Mouse (Mus musculus) inflammation-experienced regulatory T-cells, adult 6 months (primary cell): ENCODE data around the gene Limk2. TPM values are rescaled to one million over a fixed set of nuclear protein-coding genes. Genes with fewer than 3 reads are reported as not detected.

Source experiments
- ATAC-seq: one replicate; pipeline ENCODE4 v1.8.0; 2017
- polyA plus RNA-seq, 3 experiments: library from polyadenylated mRNA; unstranded; fragments of 100-300 nt; shearing (Covaris generic); gene quantifications; one replicate each; pipeline ENCODE4 v1.2.1; 2017

Limk2 gene
- polyA plus RNA-seq, 3 experiments from 2014 or later, result 84.8 to 90.3 (median 87.8) TPM

DNA sequence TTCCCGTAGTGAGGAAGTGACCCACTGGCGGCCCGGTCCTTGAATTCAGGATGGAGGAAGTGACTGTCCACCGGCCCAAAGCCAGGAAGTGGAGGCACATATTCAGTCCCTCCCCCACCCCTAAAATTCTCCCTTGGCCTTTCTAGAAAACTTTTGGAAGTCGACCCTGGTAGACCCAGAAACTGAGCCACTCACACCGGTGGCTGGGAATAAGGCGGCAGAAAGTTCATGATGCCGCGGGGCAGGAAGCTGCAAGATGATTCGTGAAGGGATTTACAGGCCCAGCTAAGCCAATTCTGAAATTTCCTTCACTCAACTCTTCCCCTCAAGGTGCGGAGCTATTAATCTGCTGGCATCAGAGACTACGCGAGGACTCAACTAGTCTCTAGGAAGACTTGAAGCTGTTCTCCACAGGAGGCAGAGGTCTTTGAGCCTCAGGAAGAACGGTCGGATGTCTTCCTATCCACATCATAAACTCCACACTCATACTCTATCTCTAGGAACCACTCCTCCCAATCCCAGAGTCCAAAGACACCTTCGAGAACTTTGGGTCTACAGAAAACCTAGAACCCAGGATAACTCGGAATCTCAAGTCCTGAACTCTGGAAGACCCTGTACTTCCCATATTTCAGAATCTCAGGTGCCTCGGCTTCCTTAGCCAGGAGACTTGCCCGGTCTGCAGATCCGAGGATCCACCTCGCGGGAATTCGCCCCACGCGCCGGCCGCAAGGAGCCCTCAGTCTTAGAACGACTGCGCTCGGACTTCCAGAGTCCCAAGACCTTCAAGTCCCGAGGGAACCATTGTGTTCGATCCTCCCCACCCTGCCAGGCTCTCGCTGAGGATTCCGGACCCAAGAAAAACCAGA, 625 bp downstream of the Limk2 start:
- no peak for ATAC-seq

DNA sequence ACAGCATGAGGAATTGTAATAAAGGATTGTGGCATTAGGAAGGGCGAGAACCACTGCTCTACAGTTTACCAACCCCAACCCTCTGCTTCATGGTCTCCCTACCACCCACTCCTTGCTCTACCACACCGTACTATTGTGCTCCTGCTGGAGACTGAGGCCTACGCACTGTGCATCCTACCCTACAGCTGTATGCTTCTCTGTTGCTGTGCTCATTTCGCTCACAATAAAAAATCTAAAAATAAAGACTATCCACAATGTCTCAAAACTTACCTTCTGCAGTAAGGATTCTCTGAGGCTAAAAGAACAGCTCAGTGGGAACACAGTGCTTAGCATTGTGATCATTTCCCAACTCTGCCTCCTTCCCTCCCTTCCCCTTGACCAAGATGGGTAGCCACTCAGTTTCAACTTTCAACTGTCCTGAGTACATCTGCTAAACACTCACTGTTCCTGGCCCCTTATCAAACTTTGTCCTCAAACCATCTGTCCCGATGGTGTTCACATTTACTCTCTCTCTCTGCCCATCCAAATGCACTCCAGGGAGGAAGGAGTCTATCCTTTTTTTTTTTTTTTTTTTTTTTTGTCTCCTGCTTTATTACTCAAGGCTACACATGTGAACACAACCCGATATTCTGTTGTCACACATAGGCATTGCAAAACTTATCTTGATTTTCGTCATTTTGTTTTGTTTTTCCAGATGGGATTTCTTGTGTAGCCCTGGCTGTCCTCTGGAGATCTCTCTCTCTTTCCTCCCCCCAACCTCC, 4.5 kb downstream of the Limk2 start:
- no peak for ATAC-seq

DNA sequence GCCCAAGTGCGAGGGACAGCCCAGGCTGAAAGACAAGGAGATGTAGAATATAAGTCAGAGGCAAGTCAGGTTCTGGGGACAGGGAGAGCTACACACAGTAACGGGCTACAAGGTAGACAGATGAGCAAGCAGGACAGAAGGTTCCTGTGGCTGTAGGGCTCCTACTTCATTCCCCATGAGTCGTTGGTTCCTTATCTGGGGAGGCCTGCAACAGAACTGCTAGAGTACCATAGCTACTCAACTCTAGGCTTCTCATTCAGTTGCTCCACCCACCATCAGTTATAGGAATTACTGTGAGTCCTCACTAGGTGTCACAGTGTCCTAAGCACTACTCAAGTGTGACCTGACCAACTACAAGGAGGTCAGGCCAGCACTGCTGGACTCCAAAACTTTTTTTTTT, 6.0 kb downstream of the Limk2 start:
- ATAC-seq, result no peak

DNA sequence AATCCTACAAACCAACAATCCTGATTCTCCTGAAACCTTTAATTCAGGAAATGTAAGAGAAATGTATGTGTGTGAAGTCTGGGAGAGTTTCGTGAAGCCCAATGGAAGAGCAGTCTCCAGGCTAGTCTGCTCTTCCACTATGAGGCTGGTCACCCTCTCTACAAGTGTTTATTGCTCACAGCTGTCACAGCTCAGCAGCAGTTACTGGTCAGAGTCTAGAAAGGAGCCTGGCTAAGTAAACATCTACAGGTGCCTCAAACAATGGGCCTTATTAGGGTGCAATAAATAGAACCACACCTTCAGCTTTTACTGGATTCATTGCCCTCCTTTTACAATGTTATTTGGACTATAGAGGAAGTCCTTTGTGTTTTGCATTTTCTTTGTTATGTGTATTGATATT, 10.7 kb downstream of the Limk2 start:
- no peak for ATAC-seq

DNA sequence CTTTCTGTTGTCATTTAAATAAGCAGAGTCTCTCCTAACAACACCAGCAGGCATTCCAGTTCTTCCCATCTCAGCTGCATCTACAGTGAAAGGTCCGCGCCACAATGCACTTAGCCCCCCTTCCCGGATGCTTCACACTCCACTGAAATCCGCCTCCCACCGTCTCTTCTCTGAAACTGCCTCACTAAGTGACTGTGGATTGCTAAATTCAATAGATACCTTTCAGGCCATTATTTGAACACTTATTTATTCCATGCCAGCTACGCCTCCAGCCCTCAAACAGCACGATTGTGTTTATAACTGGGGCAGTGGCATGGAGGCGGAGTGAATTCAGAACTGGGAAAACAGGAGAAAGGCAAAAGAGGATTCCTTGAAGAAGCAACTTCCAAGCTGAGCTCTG, 12.4 kb downstream of the Limk2 start:
- no peak for ATAC-seq

DNA sequence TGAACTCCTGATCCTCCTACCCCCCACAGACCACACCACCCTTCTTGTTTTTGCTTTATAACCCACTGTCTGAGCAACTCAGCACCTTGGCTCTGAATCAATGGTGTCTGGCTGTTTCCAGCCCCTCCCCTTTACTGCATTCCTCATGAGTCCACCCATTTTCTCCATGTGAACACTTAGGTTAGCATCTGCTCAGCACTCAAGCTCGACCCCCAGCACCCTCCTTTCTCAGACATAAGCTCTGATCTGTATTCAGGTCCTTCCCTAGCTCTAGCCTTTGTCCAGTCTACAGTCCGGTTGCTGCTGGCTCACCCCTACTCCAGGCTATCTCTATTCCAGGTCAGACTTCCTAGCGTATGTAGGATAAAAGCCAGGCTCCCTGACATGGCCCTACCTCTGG, 12.9 kb downstream of the Limk2 start:
- ATAC-seq, result no peak

DNA sequence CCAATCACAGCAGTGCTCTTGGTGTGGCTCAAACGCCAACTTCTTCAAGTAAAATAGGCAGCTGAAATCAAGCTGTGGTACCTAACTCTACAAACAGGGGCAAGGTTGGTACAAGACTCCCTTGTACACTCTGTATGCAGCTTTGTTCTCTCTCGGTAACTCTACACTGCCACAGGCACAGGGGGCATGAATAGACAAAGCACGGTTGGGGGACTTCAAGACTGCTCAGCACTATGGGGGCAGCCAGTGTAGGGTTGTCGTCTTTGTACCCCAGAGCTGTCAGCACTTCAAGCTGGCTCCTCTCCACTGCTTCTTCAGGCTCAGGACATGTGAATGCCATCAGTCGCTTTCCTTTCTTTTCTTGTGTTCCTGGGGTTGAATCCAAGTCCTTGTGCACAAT, 14.5 kb downstream of the Limk2 start:
- ATAC-seq, result no peak

DNA sequence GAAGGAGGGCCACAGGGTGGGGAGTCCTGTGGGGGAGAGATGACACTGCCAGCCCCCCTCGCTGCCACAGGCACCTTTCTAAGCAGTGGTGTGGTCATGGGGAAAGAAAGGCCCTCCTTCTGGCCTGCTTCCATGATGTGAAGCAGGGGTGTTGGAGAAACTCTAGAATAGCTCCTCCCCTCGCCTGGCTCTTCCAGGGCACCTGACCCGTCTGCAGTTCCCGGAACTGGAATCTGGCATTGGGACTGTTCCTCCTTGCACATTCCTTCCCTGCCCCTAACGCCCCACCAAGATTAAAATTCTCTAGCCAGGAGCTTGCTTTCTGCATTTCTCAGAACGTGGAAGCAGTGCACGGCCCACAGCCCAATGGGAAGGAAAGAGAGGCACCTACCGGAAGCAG, 16.5 kb downstream of the Limk2 start:
- no peak for ATAC-seq

DNA sequence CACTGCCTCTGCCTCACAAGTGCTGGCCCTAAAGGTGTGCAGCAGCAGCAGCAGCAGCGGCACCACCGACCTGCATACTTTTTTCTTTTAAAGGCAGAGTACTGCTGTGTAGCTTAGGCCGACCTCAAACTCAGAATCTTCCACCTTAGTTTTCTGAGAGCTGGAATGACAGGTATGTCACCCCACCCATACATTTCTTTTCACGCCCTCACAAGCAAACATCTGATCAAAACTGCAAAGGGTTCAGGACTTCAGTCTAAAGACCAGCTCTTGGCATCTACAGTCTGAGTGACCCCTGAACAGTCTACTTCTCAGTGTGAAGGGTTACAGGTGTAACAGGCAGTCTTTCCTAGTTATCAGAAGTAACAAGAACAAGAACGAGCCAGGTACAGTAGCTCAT, 18.2 kb downstream of the Limk2 start:
- ATAC-seq, result no peak

DNA sequence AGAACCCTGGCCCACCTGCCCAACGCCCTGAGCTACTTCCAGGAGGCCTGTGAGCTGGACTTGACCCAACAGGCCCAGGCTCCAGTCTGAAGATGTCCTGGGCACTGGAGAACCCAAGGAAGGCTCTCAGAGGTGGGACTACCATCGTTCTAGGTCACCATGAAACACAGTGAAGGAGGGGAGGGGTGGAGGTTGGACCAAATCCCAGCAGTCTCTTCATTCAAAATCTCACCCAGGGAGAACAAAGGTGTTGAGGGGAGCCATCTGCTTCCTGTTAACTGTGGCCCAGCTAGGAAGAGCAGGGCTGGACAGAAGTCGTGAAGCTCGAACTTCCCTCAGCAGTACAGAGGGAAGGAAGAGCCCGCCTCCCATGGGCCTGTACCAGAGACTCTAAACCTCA, 19.0 kb downstream of the Limk2 start:
- ATAC-seq, result no peak

DNA sequence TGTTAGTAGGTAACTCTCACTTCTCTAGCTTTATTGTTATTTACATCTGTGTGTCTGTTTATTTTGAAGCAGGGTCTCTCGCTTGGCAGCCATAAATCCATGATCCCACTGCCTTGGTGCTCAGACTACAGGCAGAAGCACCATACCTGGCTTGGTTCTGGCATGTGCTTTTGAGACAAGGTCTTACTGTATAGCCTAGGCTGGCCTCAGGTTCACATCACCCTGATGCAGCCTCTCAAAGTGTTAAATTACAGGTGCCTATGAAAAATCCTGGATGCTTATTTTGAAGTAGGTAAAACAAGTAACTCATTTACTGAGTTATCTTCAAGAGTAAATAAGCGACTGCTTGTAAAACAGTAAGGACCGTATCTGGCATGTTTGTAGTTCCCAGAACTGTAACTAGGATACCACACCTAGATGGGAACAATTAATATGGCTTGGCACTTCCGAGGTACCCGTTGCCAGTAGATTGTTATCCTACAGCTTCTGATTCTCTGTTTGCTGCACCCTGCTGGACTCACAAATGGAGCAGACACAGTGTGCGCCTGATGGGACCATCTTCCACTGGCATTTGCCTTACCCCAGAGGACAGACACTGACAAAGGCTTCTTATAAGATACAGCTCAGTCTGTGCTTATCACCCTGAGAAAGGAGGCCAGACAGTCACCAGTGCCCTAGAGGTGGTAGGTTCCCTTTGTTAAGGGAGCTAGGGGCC, 21.4 kb downstream of the Limk2 start:
- no peak for ATAC-seq

DNA sequence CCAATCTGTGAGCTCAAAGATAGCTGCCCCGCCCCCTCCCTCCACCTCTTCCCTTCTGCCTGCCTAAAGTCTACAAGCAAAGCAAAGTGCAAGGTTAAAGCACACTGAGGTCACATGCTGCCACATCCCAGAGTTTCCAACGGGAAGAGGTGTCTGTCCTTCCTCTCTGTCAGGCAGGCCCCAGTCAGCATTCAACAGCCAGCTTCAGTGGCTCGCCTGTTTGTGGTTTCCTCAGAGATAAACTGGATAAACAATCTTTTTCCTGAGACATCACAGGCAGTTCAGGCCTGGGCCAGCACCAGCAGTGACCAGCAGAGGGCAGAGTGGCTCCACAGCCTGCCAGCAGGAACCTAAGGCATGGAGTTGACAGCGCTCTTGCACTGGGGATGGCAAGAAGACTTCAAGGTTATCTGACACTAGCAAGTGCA, 22.0 kb downstream of the Limk2 start:
- ATAC-seq, result peak; percentile 92

DNA sequence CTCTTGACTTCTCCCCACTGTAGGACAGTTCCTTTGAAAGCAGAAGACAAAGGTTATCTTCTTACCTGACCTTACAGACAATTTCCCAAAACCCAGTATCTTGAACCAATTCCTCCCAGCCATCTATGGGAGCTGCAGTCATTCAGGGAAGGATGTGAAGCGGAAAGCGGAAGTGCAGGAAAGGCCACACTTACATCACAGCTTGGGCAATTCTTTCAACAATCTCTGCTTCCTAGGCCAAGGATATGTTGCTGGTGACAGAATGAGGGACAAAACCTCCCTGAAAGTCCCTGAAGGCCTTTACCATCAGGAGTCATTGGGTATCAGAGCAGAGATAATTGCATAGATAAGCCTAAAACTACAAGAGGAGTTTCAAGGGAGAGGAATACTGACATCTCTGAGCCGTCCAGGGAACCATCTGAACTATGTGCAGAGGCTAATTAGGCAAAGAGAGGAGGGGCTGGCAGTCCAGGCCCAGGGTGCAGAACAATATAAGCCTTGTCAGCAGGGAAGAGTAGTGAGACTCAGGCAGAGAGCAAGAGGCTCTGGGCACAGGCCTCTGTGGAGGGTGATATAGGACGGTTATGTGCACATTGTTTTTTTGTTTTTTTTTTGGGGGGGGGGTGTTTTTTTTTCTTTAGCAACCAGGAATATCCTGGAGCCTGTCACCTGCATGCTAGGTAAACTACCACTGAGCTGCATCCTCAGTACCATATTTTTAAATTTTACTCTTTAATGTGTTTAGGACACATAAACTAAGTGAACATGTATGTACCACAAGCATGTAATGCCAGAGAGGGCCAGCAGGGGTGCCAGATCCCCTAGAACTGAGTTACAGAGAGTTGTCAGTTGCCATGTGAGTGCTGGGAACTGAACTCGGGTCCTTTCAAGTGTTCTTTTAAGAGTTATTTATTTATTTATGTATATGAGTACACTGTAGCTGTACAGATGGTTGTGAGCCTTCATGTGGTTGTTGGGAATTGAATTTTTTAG, 26.1 kb downstream of the Limk2 start:
- no peak for ATAC-seq

DNA sequence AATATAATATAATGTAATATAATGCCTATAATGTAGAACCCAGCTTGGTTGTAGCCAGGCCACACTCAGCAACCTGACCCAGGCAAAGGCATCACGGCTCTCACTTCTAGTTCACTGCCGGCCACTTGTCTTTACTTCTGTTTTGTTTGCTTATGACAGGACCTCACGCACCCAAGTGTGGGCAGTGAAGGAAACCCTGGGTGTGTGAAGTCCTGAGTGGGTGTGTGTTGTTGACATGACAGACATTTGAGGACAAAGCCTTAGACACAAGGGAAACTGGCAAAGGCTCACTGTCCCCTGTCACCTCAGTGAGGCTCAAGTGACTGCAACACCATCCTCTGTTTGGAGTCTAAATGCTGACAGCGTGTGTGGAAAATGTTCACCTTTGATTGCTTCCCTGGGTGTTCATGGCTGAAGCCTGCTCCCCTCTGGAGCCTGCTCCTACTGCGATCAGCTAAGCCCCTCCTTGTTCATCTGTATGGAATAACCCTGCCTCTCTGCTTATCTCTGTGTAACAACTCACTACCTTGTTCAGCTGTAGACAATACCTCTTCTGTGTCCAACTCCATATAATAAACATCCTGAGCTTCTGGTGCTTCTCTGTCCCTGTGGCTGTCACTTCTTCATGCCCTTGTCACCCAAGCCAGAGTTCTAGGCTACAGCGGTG, 27.7 kb downstream of the Limk2 start:
- ATAC-seq, result no peak

DNA sequence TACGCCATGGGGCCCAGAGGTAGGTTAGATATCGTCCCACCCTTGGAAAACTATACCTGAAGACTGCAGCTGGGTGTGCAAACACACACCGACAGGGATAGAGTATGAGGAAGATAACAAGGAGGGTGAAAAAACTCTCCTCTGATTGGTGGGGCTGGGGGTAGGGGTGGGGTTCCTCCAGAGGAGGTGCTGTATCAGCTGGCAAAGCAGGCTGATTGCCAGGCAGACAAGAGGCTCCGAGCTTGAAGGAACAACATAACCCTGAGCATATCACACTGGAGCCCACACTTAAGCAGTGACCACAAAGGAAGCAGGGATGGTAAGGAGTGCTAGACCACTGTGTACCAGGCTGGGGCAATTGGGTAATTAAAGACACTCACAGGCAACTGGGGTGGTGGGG, 29.6 kb downstream of the Limk2 start:
- ATAC-seq, result no peak

DNA sequence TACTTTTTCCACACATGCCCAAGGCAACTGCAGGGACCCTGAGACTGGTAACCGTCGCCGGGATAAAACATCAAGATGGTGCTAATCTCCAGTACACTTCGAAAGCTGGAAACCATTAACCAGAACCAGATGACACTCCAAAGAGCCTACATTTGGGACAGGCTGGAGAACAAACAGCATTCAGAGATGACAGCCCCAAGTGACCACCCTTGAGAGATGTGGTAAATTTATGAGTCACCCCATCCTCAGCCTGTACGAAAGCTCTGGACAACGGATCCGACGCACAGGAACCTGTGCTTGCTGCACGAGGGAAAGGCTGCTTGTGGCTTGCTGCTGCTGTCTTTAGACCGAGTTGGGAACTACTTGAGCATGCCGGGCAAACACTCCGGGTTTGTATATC, 34.2 kb downstream of the Limk2 start:
- no peak for ATAC-seq

DNA sequence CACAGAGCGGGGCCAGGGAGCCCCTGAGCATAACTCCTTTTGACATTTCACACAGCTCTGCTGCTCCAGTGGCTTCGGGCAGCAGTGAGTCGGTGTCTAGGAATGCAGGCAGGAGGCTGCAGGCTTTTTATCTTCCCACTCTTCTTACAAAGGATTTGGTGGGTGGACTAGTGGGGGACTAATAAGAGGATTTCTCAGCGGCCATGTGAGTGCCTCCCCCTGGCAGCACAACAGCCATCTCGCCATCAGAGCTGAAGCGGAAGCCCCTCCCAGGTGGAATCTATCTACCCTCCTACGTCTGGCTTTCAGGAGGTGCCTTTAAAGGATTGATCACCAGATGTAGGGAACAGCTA, 34.7 kb downstream of the Limk2 start:
- no peak for ATAC-seq

DNA sequence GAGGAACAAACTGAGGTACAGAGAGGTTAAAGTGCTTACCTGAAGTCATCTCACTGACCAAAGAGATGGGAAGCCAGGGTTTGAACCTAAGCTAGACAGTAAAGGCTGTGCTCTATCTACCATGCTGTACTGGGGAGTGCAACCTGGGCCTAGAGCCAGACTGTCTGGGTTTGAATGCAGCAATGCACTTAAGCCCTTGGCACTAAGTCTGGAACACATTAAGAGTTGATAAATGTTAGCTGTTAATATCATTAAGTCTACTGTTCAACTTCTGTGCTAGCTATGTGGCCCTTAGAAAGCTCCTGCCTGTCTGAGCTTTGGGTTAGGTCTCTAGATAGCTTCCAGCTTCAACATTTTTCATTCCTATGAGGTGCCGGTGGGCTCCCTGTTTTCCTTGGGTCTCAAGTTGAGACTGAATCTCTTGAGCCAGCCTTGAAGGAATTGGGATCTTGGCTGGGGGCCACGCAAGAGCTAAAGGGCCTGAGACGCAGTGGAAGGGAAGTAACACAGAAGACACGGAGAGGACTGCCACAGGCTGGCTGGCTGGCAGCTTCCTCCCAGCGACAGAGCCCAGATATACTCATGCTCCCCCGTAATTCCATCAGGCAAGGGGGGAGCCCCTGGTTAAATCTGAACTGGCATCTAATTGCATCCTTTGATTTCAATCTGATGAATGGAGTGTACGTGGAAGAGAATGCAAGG, 35.2 kb downstream of the Limk2 start:
- ATAC-seq, result no peak

DNA sequence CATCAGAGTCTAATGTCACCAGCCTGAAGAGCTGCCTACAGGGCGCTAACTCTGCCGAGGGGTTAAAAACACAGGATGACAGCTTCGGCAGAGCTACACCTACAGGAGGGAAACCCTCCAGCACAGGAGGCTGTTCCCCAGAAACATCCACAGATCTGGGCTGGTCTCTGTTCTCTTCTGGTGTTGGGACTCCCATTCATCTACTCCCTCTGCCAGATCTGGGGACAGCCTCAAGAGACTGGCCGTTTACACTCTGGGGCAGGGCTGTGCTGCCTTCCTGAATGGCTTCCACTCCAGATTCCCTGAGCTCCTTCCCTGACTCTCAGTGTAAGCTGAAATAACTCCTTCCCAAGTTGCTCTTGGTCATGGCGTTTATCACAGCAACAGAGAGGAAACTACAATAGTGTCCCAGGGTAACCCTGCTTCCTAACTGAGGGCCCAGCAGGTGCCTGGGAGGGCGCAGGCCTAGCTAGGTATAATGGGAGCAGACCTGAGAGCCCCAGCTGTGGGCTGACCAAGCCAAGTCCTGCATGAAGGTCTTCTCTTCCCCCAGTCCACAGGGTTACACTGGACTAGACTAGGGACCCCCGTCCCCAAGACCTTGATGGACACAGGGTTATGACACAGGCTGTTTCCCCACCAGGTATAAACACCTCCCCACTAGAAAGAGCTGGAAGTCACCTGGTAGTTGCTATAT, 37.2 kb downstream of the Limk2 start:
- ATAC-seq, result no peak

DNA sequence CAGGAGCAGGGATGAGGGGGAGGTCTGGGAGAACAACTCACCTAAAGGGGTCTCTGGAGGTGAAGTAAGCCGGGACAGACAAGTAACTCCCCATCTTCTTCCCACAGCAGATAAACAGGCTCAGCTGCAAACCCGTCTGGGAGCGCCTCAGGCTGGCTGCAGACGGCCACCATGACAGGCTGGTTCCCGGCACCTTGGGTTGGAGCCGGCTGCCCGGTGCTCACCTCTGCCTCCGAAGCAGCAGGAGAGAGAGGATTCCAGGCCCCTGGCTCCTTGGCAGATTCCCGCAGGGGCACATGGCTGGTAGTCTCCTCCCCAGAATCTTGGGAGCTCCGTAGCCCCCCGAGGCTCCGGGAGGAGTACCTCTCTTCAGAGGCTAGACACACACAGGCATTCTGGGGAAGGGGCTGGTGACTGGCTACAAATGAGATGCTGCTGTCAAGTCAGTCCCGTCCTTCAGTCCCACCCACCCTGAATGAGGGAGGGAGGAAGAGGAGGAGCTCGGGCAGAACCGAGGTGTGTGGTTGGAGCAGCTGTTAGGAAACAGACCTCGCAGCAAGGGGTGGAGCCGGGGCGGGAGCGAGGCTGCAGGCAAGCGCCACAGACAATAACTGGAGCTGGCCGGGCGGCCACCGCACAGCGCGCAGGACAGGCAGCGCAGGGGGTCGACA, 37.9 kb downstream of the Limk2 start:
- peak; percentile 90 for ATAC-seq
